Mouse (Mus musculus) thymus, adult 18-20 months (tissue): ENCODE measurements around the gene Celf2.

Experiments used
- DNase-seq, 2 experiments: peaks; one replicate each; pipeline ENCODE4 v3.0.0; 2022; ENCODE audit warnings: mixed read lengths in 2 of 2

Gene Celf2

GRCm38 (mm10) chr2:6830021-6830420 is 679.3 kb downstream of the Celf2 start:
- DNase-seq, result no peak

- no peak for DNase-seq
Observed at GRCm38 (mm10) chr2:6827583-6827982, 681.8 kb downstream of the Celf2 start.

GRCm38 (mm10) chr2:6823021-6823420 is 686.3 kb downstream of the Celf2 start:
- DNase-seq, result no peak

DNA sequence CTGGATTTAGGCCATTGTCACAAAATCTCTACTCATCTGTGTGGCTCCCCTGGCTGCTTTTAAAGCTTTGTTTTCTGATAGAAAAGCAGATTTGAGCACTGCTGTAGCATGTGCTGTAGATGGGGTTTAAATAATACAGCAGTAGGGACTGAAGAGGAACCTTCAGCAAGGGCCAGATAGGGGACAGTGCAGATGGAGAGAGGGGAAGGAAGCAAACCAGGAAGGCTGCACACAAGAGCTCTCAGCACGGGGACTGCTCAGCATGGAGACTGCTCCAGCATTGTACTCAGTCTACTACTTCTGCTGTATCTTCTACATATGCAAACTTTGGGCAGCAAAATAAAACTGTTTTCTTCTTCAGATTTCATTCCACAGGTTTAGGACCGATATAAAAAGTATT is 687.8 kb downstream of the Celf2 start:
- DNase-seq, result no peak

DNA sequence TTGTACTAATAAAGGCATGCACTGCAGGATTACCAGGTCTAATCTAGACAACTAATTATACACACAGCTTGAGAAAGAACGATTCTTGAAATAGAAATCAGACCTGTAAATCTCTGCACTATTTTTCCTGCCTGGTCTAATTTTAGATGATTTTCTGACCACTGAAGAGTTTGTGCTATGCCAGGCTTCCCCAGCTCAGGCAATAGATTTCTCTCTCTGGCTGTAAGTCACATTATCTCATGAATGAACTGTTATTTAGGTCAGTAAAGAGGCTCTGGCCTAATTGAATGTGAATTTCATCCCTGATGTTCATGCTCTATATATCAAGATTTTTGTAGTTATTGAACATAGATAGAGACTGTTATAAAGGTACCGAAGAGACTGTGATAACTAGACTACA is 694.1 kb downstream of the Celf2 start:
- no peak for DNase-seq

GRCm38 (mm10) chr2:6808736-6809135 is 700.6 kb downstream of the Celf2 start:
- no peak for DNase-seq

DNA sequence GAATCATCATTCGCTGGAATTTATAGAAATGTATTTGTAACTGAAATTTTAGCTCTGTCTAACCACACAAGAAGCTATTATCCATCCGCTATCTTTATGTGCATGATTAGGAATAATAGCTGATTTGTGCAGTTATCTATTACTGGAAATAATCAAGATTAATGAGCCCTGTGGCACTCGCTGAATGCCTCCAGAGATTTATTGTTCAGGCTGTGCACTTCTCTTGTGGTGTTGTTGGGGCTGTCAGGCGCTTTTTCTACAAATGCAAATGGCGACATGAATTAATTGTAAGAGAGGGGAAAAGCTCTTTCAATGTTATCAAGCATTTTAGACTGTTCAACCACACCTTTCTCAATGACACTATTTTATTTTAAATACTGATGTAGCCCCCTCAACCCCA is 712.6 kb downstream of the Celf2 start:
- DNase-seq, result no peak

- no peak for DNase-seq
Observed at GRCm38 (mm10) chr2:6795995-6796588, 713.3 kb downstream of the Celf2 start.

DNA sequence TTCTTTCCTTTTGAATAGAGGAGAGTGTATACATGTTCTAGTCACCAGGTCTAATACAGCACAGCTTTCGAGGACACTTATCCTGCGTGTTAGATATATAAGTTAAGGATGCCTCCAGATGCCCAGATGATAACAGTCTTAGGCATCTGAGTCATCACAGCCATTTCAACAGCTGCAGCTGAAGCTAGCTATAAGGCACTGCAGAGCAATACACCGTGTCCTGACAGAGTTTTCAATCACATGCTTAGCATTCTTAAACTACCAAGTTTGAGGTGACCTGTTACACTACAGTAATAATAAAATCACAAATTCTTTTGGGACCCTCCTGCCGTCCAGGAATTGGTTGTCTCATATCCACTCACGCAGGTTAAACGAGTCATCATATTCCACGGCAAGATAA is 714.5 kb downstream of the Celf2 start:
- DNase-seq, result no peak

GRCm38 (mm10) chr2:6790876-6791275 is 718.5 kb downstream of the Celf2 start:
- DNase-seq, result no peak

DNA sequence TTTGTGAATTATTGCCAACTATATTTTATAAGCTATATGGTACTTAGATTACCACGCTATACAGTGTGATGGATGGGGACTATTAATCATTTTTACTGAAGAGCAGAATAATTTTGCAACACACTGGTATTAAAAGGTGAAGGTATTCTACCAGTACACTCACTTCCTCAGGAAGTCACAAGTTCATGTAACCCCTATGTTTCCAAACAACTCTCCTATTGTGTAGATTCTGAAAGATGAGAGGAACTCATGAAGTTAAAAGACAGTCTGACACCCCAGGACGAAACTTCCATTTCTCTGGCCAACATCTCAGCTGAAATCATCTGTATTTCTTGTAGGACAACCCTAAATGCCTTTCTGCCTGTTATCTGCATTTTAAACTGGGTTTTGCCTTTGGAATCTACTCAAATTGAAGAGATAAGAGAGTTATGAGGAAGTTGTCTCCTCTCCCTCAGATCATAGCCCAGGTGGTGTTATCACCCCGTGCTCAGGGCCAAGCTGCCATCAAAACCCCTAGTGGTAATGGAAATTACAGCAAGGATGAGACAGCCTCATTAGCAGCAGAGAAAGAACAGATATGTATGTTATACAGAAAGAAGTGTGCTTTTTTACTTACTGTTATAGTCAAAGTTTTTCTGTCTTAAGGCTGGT is 722.7 kb downstream of the Celf2 start:
- no peak for DNase-seq

DNA sequence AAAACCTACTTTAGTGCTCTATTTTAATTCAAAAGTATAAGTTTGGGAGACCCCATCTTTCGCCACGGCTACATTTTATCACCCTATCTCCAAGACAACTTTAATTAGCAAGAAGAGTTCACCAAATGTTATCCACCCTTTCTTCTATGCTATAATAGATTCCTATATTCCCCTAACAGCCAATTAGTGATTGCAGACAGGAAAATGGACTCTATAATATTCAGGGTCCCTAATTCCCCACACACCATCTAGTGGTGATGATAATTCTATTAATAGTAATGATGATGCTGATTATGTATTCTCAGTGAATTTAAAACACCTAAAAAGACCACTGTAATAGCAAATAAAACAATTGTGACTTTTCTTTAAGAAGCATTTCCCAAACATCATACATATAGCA is 739.1 kb downstream of the Celf2 start:
- DNase-seq, result no peak

DNA sequence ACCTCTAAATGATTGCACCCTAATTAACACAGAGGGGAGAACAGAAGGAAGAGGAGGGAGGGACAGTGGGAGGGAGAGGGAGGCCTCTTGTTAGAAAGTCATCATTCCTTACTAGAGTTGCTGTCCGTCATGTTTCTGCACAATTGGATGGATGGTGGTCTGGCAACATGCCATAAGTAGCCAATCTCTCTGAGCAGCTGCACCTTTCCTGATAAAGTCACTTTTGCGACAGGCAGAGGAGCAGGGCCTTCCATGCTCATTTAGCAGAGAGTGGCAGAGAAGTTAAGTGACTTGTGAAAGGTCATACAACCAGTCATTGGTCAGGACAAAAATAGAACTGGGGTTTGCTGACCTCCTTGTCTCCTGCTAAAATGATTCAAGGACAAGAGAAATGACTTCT is 747.0 kb downstream of the Celf2 start:
- DNase-seq, result no peak

- no peak for DNase-seq
Observed at GRCm38 (mm10) chr2:6743173-6743572, 766.2 kb downstream of the Celf2 start.

GRCm38 (mm10) chr2:6739998-6740668 is 769.2 kb downstream of the Celf2 start:
- DNase-seq, result no peak

DNA sequence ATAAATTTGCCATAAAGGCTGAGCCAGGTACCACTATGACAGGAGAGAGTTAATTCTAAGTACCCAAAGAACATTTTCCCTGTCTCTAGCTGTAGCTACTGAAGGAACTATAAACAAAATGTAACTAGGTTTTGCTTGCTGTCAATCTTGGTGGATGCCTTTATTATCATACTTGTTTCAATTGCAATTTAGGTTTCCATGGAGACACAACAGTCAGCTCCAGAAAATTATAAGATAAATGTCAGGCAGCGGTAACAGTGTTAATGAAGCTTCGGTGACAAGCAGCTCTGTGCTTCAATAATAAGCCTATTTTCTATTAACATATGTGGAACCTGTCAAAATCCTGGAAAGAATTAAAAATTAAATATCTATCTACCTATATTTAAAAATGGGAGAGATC is 777.3 kb downstream of the Celf2 start:
- DNase-seq, result no peak

- no peak for DNase-seq
Observed at GRCm38 (mm10) chr2:6730860-6731259, 778.5 kb downstream of the Celf2 start.

DNA sequence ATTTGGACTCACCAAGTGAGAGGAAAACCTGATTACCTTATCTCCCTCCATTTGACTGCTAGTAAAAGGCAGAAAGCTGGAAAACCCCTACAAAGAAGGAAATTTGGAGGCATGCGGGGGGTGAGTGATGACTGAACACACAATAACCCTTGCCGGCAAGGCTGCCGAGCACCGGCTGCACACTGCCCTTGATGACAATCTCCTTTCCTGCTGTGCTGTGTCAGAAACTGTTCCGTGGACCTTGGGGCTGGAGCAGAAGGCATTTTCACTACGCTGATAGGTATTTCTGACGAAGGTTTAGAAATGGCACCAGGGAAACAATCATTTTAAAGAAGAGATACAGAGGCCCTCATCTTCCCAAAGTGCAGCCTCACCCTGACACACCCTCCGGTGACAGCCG is 779.4 kb downstream of the Celf2 start:
- no peak for DNase-seq

- no peak for DNase-seq
Observed at GRCm38 (mm10) chr2:6728840-6729252, 780.5 kb downstream of the Celf2 start.

GRCm38 (mm10) chr2:6727366-6727765 is 782.0 kb downstream of the Celf2 start:
- no peak for DNase-seq

GRCm38 (mm10) chr2:6726071-6726470 is 783.3 kb downstream of the Celf2 start:
- DNase-seq, result no peak

DNA sequence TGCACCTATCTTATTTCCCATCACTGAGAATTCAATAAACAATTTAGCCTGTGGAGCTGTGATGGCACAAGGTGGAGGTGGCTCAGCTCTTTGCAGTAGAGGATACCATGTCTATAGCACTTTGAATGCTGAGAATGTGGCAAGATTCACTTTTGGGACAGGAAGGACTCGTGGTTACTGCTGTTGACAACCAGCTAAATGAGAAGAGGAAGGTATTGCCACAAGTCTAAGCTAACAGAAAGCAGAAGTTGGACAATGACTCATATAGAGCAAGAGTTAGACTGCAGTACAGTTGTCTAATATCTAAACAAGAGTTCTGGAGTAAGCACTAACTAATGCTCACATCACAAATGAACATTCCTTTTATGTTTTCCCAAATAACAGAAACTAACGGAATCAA is 785.8 kb downstream of the Celf2 start:
- no peak for DNase-seq

DNA sequence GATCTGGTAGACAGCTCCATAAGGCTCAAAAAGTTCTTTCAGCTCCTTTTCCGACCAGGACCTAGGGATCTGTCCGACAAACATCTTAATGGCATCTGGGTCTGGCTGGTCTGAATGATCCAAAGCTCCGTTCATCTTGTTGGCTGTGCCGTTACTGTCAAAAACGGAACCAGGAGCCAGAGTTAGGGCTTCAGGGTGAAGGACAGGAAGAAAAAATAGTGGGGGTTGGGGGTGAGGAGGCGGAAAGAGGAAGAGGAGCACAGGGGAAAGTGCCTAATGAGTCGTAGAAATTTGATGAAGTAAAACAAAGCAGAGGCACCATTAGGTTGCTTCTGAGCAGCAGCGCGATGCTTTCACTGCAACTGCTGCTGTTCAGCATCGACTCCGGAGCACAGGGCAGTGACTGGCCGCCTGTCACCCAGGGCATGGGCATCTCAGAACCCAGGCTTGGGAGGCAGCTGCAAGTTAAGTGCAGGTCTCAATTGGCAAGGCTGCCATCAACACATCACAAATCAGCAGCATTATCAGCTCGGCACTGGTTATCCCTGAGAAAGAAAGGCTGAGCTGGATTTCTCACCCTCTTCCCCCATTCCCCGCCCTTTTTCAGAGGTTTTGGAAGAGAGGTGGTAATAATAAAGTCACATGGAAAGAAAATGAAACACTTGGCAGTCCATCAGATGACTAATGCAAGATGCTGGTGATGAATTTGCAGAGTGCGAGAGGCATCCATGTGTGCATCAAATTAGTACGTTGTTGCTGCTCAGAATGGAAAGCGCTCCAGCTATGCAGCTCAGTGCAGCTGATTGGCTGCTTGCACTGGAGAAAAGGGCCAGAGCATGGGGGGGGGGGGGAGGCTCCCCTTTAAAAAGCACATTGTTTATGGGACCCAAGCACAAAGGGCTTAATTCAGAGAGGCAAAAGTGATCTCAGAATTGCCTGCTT is 787.6 kb downstream of the Celf2 start:
- DNase-seq, result peak in 1 of 2 experiments; percentile 62
